Mouse (Mus musculus) thymus, adult 2 months (tissue): ENCODE data around the gene Cyth3. TPM values are rescaled to one million over a fixed set of nuclear protein-coding genes. Genes with fewer than 3 reads are reported as not detected.

Experiments used
- DNase-seq: peaks from one replicate; pipeline ENCODE4 v3.0.0; 2021
- H3K27ac ChIP-seq: fragments of 200-500 bp; 2 replicates; pipeline ENCODE4 v1.5.1; 2012; ENCODE audit warnings: low read length, control low read depth; ENCODE audit not compliant: control insufficient read depth, insufficient read depth
- H3K27me3 ChIP-seq: fragments of 200-500 bp; 2 replicates; pipeline ENCODE4 v1.6.1; 2012; ENCODE audit warnings: mild to moderate bottlenecking, low read length, moderate library complexity, mixed read lengths; ENCODE audit not compliant: control insufficient read depth, insufficient read depth
- H3K36me3 ChIP-seq: fragments of 200-500 bp; 2 replicates; pipeline ENCODE4 v1.6.1; 2012; ENCODE audit warnings: mild to moderate bottlenecking, low read length, moderate library complexity; ENCODE audit not compliant: control insufficient read depth, insufficient read depth
- H3K4me1 ChIP-seq: fragments of 200-500 bp; replicated peaks from 2 replicates; pipeline ENCODE4 v1.6.1; 2012; ENCODE audit warnings: low read length; ENCODE audit not compliant: control insufficient read depth, insufficient read depth
- H3K4me3 ChIP-seq: fragments of 200-500 bp; 2 replicates; pipeline ENCODE4 v1.5.1; 2012; ENCODE audit warnings: mild to moderate bottlenecking, low read length, control low read depth, moderate library complexity; ENCODE audit not compliant: control insufficient read depth, insufficient read depth
- CTCF ChIP-seq: fragments of 200-500 bp; IDR thresholded peaks from 2 replicates; pipeline ENCODE4 v1.5.1; 2012; ENCODE audit warnings: mild to moderate bottlenecking, control low read depth, low read length, moderate library complexity, borderline replicate concordance; ENCODE audit not compliant: control insufficient read depth, poor library complexity, insufficient read depth; ENCODE audit errors: extremely low read depth
- POLR2A ChIP-seq: fragments of 200-500 bp; IDR thresholded peaks from 2 replicates; pipeline ENCODE4 v1.6.1; 2012; ENCODE audit warnings: mild to moderate bottlenecking, low read length, control low read depth, moderate library complexity; ENCODE audit not compliant: control insufficient read depth, poor library complexity, insufficient read depth; ENCODE audit errors: extremely low read depth
- WGBS: fragments of 180-500 bp; shearing (Covaris S2); methylation state at CpG from one replicate; pipeline ENCODE4 v1.1.7; 2018; 5-methylcytosine and 5-hydroxymethylcytosine counted together
- polyA plus RNA-seq: library from polyadenylated mRNA; depleted of rRNA; stranded (reverse); fragments of >200 nt; gene quantifications from 2 replicates; pipeline ENCODE4 v1.2.3, GENCODE M21; 2012

Cyth3 gene
- polyA plus RNA-seq, 1 experiment = 13.4 TPM

DNA sequence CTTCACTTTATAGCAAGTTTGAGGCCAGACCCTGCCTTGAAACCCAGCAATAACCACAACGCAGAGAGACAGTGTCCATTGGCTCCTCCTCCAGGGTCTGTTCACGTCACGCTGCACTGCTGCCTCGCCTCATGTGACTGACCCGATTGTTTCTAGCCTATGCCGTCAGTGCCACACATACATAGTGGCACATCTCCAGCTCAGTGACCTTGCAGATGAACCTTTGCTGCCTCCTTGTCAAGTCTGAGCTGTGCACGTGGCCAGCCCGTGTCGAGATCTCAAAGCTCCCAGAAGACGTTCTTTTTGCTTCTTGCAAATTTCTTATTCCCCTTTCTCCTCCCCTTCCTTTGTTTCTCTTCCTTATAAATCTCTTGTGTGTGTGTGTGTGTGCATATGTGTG is 20.2 kb upstream of the Cyth3 start:
- no peak overlapping the region for H3K4me3 ChIP-seq
- no peak for DNase-seq
- H3K4me1 ChIP-seq = no peaks in the 10 kb centered on the region
- H3K27ac ChIP-seq = no peak overlapping the region
- TF ChIP-seq POLR2A (no peak), CTCF (no peak)
- H3K36me3 ChIP-seq = no peaks in the 10 kb centered on the region
- WGBS = 78% methylated on average over 10 of the region's 10 CpGs
- no peaks in the 10 kb centered on the region for H3K27me3 ChIP-seq

DNA sequence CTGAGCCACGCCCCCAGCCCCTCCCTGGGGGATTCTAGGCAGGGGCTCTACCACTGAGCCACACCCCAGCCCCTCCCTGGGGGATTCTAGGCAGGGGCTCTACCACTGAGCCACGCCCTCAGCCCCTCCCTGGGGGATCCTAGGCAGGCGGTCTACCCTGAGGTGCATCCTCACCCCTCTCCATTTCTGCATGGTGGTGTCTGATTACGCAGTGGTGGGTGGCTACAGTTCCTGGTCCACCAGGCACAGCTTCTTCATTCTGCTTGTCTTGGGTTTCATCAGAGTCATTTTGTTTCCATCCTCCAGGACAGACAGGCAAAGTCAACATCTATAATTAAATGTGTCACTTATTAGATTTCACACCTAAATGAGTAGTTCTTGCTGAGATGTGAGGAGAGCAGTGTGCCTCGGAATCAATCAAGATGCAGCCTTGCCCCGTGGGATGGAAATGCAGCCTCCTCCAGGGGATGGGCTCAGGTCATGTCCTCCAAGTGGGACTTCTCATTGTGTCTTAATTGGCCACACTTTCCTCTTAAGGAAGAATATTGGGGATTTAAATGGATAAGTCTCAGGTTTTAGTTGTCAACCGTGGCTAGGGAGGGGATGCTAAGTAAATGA is 18.0 kb upstream of the Cyth3 start:
- Histone ChIP-seq H3K4me3 (no peak overlapping the region), H3K4me1 (no peaks in the 10 kb centered on the region), H3K27ac (no peak overlapping the region), H3K36me3 (no peaks in the 10 kb centered on the region), H3K27me3 (no peaks in the 10 kb centered on the region)
- TF ChIP-seq POLR2A (no peak), CTCF (no peak)
- no peak for DNase-seq
- 88% methylated on average over 7 of the region's 7 CpGs for WGBS

DNA sequence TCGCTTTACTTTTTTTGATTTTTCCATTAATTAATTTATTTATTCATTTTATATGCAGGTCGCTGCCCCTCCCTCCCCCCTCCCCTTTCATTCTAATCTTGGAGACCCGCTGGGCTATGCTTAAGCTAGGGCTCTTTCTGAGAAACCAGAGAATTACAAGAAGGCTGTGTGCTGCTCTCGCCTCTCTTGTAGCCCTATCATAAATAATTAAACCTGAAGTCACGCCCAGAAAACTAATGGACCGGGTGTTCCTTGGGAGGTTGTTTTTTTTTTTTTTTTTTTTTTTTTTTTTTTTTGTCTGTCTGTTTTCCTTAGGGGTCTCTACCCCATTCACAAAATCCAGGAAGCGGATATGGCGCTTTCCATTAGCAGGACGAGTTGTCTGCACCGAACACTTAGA is 15.5 kb upstream of the Cyth3 start:
- no peak overlapping the region for H3K27ac ChIP-seq
- no peak overlapping the region for H3K4me3 ChIP-seq
- H3K27me3 ChIP-seq = no peaks in the 10 kb centered on the region
- H3K4me1 ChIP-seq = no peaks in the 10 kb centered on the region
- H3K36me3 ChIP-seq = no peaks in the 10 kb centered on the region
- no peak for DNase-seq
- WGBS = 85% methylated on average over 10 of the region's 10 CpGs
- no peak for TF ChIP-seq CTCF
- no peak for TF ChIP-seq POLR2A

DNA sequence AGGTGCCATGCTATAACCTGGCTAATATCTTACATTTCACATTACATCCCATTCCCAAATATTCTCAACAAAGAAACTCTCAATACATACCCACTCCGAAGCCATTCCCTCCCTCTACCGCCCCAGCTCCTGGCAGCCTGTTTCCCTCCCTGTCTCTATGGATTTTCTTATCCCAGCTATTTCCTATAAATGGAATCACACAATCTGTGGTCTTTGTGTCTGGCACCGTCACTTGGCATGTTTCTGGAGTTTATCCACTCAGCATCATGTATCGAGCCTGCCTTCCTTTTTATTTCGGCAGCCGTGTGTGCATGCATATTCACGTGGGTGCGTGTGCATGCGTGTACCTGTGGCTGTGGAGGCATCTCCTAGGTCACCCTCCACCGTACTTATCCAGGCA is 14.1 kb upstream of the Cyth3 start:
- no peaks in the 10 kb centered on the region for H3K27me3 ChIP-seq
- no peak overlapping the region for H3K27ac ChIP-seq
- H3K4me1 ChIP-seq = no peaks in the 10 kb centered on the region
- no peak for TF ChIP-seq CTCF
- no peak for TF ChIP-seq POLR2A
- H3K36me3 ChIP-seq = no peaks in the 10 kb centered on the region
- no peak overlapping the region for H3K4me3 ChIP-seq
- no peak for DNase-seq
- 96% methylated on average over 10 of the region's 10 CpGs for WGBS

DNA sequence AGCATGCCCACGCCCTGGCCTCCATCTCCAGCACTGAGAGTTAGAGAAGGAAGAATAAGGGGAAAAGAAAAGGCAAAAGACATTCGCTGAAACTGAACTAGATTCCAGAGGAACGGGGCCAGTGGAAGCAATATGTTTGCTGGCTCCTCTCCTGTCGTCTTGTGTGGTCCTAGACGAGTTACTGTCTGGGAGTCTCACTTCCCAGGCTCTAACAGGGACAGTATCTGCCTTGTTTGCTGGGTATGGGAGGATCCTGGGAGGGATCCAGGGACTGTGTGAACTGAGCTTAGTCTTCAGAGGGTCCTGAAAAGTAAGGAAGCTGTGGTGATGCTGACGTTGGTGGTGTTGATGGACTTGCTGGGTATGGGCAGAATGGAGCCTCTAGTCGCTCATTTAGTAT is 10.3 kb upstream of the Cyth3 start:
- Histone ChIP-seq H3K36me3 (no peaks in the 10 kb centered on the region), H3K27ac (no peak overlapping the region), H3K4me3 (no peak overlapping the region), H3K27me3 (no peaks in the 10 kb centered on the region), H3K4me1 (no peaks in the 10 kb centered on the region)
- TF ChIP-seq POLR2A (no peak), CTCF (no peak)
- WGBS = 89% methylated on average over 7 of the region's 7 CpGs
- no peak for DNase-seq

DNA sequence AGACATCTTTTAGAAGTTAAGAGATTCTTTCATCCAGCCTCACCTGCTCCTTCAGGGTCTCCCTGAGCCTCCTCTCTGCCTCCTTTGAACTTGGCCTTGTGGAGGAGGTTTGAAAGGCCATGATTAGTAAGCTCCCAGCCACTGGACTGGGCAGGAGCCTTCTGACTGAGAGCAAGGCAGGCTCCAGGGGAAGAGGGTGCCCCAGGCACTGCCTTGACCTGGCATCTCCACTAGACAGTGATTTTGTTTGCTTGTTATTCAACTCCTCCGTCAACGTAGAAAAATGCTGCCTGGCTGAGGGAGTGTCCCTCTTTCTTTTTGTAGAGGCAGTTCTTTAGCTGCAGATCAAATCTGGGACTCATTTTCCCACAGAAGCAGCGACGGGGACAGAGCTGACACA is 9.0 kb upstream of the Cyth3 start:
- TF ChIP-seq POLR2A = no peak
- TF ChIP-seq CTCF = no peak

DNA sequence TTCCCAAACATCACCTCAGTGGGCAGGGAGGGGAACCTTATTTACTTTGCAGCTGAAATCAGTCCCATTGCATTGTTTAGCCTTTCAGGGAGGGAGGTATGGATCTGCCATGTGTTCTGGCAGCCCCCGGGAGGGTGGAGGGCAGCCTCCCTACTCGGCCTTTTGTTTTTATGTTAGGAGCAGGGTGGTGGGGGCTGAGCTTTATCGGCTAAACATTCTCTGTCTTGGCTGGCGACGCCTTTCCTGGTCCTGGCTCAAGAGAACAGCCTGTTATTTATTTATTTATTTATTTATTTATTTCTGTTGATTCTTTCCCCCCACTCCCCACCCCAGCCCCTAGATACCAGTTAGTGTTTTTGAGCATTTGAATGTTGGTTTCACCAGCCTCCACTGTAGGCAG is 7.7 kb upstream of the Cyth3 start:
- no peak overlapping the region for H3K27ac ChIP-seq
- DNase-seq = no peak
- WGBS = 91% methylated on average over 5 of the region's 5 CpGs
- no peaks in the 10 kb centered on the region for H3K36me3 ChIP-seq
- TF ChIP-seq POLR2A (no peak), CTCF (no peak)
- H3K4me1 ChIP-seq = no peaks in the 10 kb centered on the region
- no peaks in the 10 kb centered on the region for H3K27me3 ChIP-seq
- H3K4me3 ChIP-seq = no peak overlapping the region

More for the DNA sequence above, 9.0 kb upstream of the Cyth3 start:
- H3K4me3 ChIP-seq = no peak overlapping the region
- H3K27me3 ChIP-seq = no peaks in the 10 kb centered on the region
- H3K4me1 ChIP-seq = no peaks in the 10 kb centered on the region
- no peaks in the 10 kb centered on the region for H3K36me3 ChIP-seq
- WGBS = 93% methylated on average over 4 of the region's 4 CpGs
- no peak overlapping the region for H3K27ac ChIP-seq
- no peak for DNase-seq
